ENCODE assay signal across 22 mouse cellular contexts in genomic region chr17:45258007-45258406, GRCm38 (mm10).
DNase-seq lines count a peak whose midpoint lies in the region; ATAC-seq and TF ChIP-seq lines count a peak whose summit lies in the region.
"Had no signal": no experiment of that assay in that cellular context is flagged by ENCODE, and none has a peak within 500 bp of the region (broad histone marks: within the 10 kb centered on the region; RNA-seq: fewer than 3 reads in every experiment).

No protein-coding gene starts in this region.

- H3K27ac ChIP-seq in liver, embryonic 11.5 days (ENCODE audit: low read depth, low read length), result 0 out of 2 replicates have a peak overlapping the region, but pooled peaks have one; percentile 6
- H3K27ac ChIP-seq in liver, postnatal 0 days (ENCODE audit: low read depth), result no peak overlapping the region
- H3K27ac ChIP-seq in hindbrain, embryonic 12.5 days, result no peak overlapping the region
- H3K27ac ChIP-seq: embryonic facial prominence, embryonic 12.5 days; forebrain, embryonic 15.5 days; heart, embryonic 15.5 days; hindbrain, embryonic 10.5 days; hindbrain, embryonic 15.5 days had no signal

- WGBS in liver, embryonic 11.5 days, result 57% methylated on average over 7 of the region's 7 CpGs
- WGBS in liver, postnatal 0 days (ENCODE audit: insufficient replicate concordance), result 65% methylated on average over 7 of the region's 7 CpGs
- WGBS in hindbrain, embryonic 12.5 days, result 85% methylated on average over 7 of the region's 7 CpGs

- no peak overlapping the region for H3K9ac ChIP-seq in liver, embryonic 11.5 days (ENCODE audit: low read depth, low read length)
- H3K9ac ChIP-seq in liver, postnatal 0 days (replicated peaks), result no peak overlapping the region
- H3K9ac ChIP-seq in hindbrain, embryonic 12.5 days, result no peak overlapping the region
- H3K9ac ChIP-seq: embryonic facial prominence, embryonic 12.5 days; forebrain, embryonic 15.5 days; heart, embryonic 15.5 days; hindbrain, embryonic 15.5 days had no signal

- H3K9me3 ChIP-seq in liver, embryonic 11.5 days (ENCODE audit: control insufficient read depth, low read length), result no peaks in the 10 kb centered on the region
- H3K9me3 ChIP-seq in liver, postnatal 0 days (ENCODE audit: low read length), result no peaks in the 10 kb centered on the region
- no peaks in the 10 kb centered on the region for H3K9me3 ChIP-seq in hindbrain, embryonic 12.5 days (replicated peaks)
- H3K9me3 ChIP-seq: embryonic facial prominence, embryonic 12.5 days; forebrain, embryonic 15.5 days; heart, embryonic 15.5 days; hindbrain, embryonic 10.5 days; hindbrain, embryonic 15.5 days had no signal

- TF ChIP-seq CTCF in liver, postnatal 0 days (IDR thresholded peaks at IDR 0.05; ENCODE audit: low read depth), result no peak

- H3K4me3 ChIP-seq in liver, embryonic 11.5 days (ENCODE audit: low read depth, low read length), result no peak overlapping the region
- H3K4me3 ChIP-seq in liver, postnatal 0 days (ENCODE audit: low read depth, low read length), result no peak overlapping the region
- H3K4me3 ChIP-seq in hindbrain, embryonic 12.5 days, result no peak overlapping the region
- H3K4me3 ChIP-seq: embryonic facial prominence, embryonic 12.5 days; forebrain, embryonic 15.5 days; heart, embryonic 15.5 days; hindbrain, embryonic 10.5 days; hindbrain, embryonic 15.5 days had no signal

- no peaks in the 10 kb centered on the region for H3K4me1 ChIP-seq in liver, embryonic 11.5 days (replicated peaks; ENCODE audit: control insufficient read depth, insufficient read depth, low read length)
- H3K4me1 ChIP-seq in liver, postnatal 0 days (ENCODE audit: insufficient read depth), result no peaks in the 10 kb centered on the region
- H3K4me1 ChIP-seq in hindbrain, embryonic 12.5 days, result peaks cover 1% of the 10 kb centered on the region; the same call in 1 of the 2 replicates
- H3K4me1 ChIP-seq: forebrain, embryonic 15.5 days; heart, embryonic 15.5 days; hindbrain, embryonic 10.5 days; hindbrain, embryonic 15.5 days had no signal

- H3K27me3 ChIP-seq in liver, embryonic 11.5 days (replicated peaks; ENCODE audit: control insufficient read depth, insufficient read depth, low read length), result no peaks in the 10 kb centered on the region
- no peaks in the 10 kb centered on the region for H3K27me3 ChIP-seq in liver, postnatal 0 days (ENCODE audit: insufficient read depth, low read length)
- H3K27me3 ChIP-seq in hindbrain, embryonic 12.5 days, result no peaks in the 10 kb centered on the region
- H3K27me3 ChIP-seq: embryonic facial prominence, embryonic 12.5 days; forebrain, embryonic 15.5 days; hindbrain, embryonic 15.5 days had no signal

- no peaks in the 10 kb centered on the region for H3K36me3 ChIP-seq in liver, embryonic 11.5 days (ENCODE audit: control insufficient read depth, insufficient read depth, low read length)
- no peaks in the 10 kb centered on the region for H3K36me3 ChIP-seq in liver, postnatal 0 days (replicated peaks; ENCODE audit: insufficient read depth, low read length)
- H3K36me3 ChIP-seq in hindbrain, embryonic 12.5 days, result no peaks in the 10 kb centered on the region
- H3K36me3 ChIP-seq: embryonic facial prominence, embryonic 12.5 days; forebrain, embryonic 15.5 days; heart, embryonic 15.5 days; hindbrain, embryonic 10.5 days; hindbrain, embryonic 15.5 days had no signal

- no peak for TF ChIP-seq EP300 in liver, postnatal 0 days (IDR thresholded peaks at IDR 0.05; ENCODE audit: low read depth)

- H3K4me2 ChIP-seq in liver, embryonic 11.5 days, result no peak overlapping the region
- no peak overlapping the region for H3K4me2 ChIP-seq in liver, postnatal 0 days (ENCODE audit: low read depth, low read length)
- no peak overlapping the region for H3K4me2 ChIP-seq in hindbrain, embryonic 12.5 days (replicated peaks)
- H3K4me2 ChIP-seq: embryonic facial prominence, embryonic 12.5 days; forebrain, embryonic 15.5 days; heart, embryonic 11.5 days; heart, embryonic 15.5 days; hindbrain, embryonic 15.5 days had no signal

- no peak for DNase-seq in liver, embryonic 11.5 days (ENCODE audit: low spot score)
- DNase-seq in liver, postnatal 0 days, result no peak
- DNase-seq in thymus, postnatal 0 days (ENCODE audit: low spot score), result peak; percentile 15
- DNase-seq in thymus, postnatal 4 days, result no peak
- DNase-seq in layer of hippocampus, adult 18-20 months (ENCODE audit: low spot score in 2 of 2), result no peak
- DNase-seq: adrenal gland, adult 8-10 months; cerebellum, adult 2 months; cerebellum, postnatal 10 days; embryo, embryonic 11 days; gastrocnemius, postnatal 10 days; heart, adult 18-20 months; heart, postnatal 14 days; kidney, adult 11 months had no signal

- no peak for ATAC-seq in liver, embryonic 11.5 days (replicated peaks; ENCODE audit: low FRiP score)
- no peak for ATAC-seq in liver, postnatal 0 days
- peak; percentile 34 for ATAC-seq in CD4-positive, CD25-positive, alpha-beta regulatory T cell, adult 4 months
- peak; percentile 62 for ATAC-seq in common myeloid progenitor, adult 5-6 weeks (replicated peaks; ENCODE audit: low read depth, poor library complexity, severe bottlenecking)
- ATAC-seq in hindbrain, embryonic 12.5 days (ENCODE audit: low FRiP score), result no peak
- ATAC-seq: forebrain, embryonic 15.5 days had no signal

Comparison
In these comparisons a context has a peak if more than half of its experiments do, and no peak if none do; other contexts are left out.
1. ATAC-seq: peak in CD4-positive, CD25-positive, alpha-beta regulatory T cell, adult 4 months (single experiment) and common myeloid progenitor, adult 5-6 weeks (single experiment); none in liver, embryonic 11.5 days (single experiment), liver, postnatal 0 days (single experiment) and hindbrain, embryonic 12.5 days (single experiment).